Mouse (Mus musculus) midbrain, embryonic 14.5 days (tissue): Measurements from ENCODE around the gene Tkt. TPM values are rescaled to one million over a fixed set of nuclear protein-coding genes. Genes with fewer than 3 reads are reported as not detected.
"Not testable (repeated sequence)": the region's sequence is repeated elsewhere in the genome, so short reads cannot be mapped to it uniquely, and the experiment has no call there.

Experiments used
- ATAC-seq: fragments of 200-750 bp; cut with Nextera tagmentation; 2 replicates; pipeline ENCODE4 v1.8.0; 2017; ENCODE audit warnings: moderate number of reproducible peaks, moderate library complexity; ENCODE audit not compliant: low FRiP score, low TSS enrichment
- DNase-seq: peaks from one replicate; pipeline ENCODE4 v3.0.0-alpha.2; 2015
- H3K27ac ChIP-seq: fragments of 300-500 bp; sonication (generic); replicated peaks from 2 replicates; pipeline ENCODE4 v1.5.1; 2014; ENCODE audit warnings: mild to moderate bottlenecking, low read depth, low read length, moderate library complexity
- H3K27me3 ChIP-seq: fragments of 300-500 bp; sonication (generic); 2 replicates; pipeline ENCODE4 v1.6.1; 2014; ENCODE audit warnings: low read length, control low read depth, mixed read lengths; ENCODE audit not compliant: control insufficient read depth, insufficient read depth
- H3K36me3 ChIP-seq: fragments of 300-500 bp; sonication (generic); 2 replicates; pipeline ENCODE4 v1.6.1; 2014; ENCODE audit warnings: low read length, control low read depth; ENCODE audit not compliant: control insufficient read depth, insufficient read depth
- H3K4me1 ChIP-seq: fragments of 300-500 bp; sonication (generic); 2 replicates; pipeline ENCODE4 v1.6.1; 2014; ENCODE audit warnings: mild to moderate bottlenecking, antibody characterized with exemption, low read length, control low read depth; ENCODE audit not compliant: control insufficient read depth, insufficient read depth
- H3K4me2 ChIP-seq: fragments of 300-500 bp; sonication (generic); 2 replicates; pipeline ENCODE4 v1.6.1; 2014; ENCODE audit warnings: mild to moderate bottlenecking, low read length, moderate library complexity
- H3K4me3 ChIP-seq: fragments of 300-500 bp; sonication (generic); replicated peaks from 2 replicates; pipeline ENCODE4 v1.5.1; 2014; ENCODE audit warnings: low read depth, low read length
- H3K9ac ChIP-seq: fragments of 300-500 bp; sonication (generic); replicated peaks from 2 replicates; pipeline ENCODE4 v1.6.1; 2014; ENCODE audit warnings: mild to moderate bottlenecking, low read length, moderate library complexity
- H3K9me3 ChIP-seq: fragments of 300-500 bp; sonication (generic); 2 replicates; pipeline ENCODE4 v1.6.1; 2016; ENCODE audit warnings: low read length, control low read depth, mixed read lengths; ENCODE audit not compliant: control insufficient read depth
- WGBS: fragments of 180-500 bp; shearing (Covaris S2); extraction: QIAGEN DNeasy Blood & Tissue Kit; methylation state at CpG from one replicate; pipeline ENCODE4 v1.1.7; 2014; 5-methylcytosine and 5-hydroxymethylcytosine counted together
- polyA plus RNA-seq: library from polyadenylated mRNA; unstranded; fragments of >200 nt; fragmentation: Nextera tagmentation; extraction: Ambion mirVana; gene quantifications from 2 replicates; pipeline ENCODE4 v1.2.1, GENCODE M21; 2014

The Tkt gene
- polyA plus RNA-seq, 1 experiment from 2014 or later, result 94.2 TPM

- Histone ChIP-seq H3K36me3 (peaks cover 28% of the 10 kb centered on the region), H3K4me1 (no peaks in the 10 kb centered on the region), H3K27me3 (no peaks in the 10 kb centered on the region), H3K9ac (no peak overlapping the region), H3K4me3 (no peak overlapping the region), H3K27ac (no peak overlapping the region), H3K9me3 (no peaks in the 10 kb centered on the region), H3K4me2 (no peak overlapping the region)
- no peak for ATAC-seq
- no peak for DNase-seq
- WGBS, result 95% methylated on average over 12 of the region's 12 CpGs
Observed at GRCm38 (mm10) chr14:30529454-30529853, 18.7 kb upstream of the Tkt start.

GRCm38 (mm10) chr14:30530726-30531269 lies 17.4 kb upstream of the Tkt start:
- no peaks in the 10 kb centered on the region for H3K9me3 ChIP-seq
- no peaks in the 10 kb centered on the region for H3K4me1 ChIP-seq
- peaks cover 15% of the 10 kb centered on the region for H3K36me3 ChIP-seq
- ATAC-seq, result no peak
- H3K4me2 ChIP-seq, result no peak overlapping the region
- DNase-seq, result peak; percentile 44
- 53% methylated on average over 8 of the region's 8 CpGs for whole genome bisulfite sequencing
- H3K27me3 ChIP-seq, result no peaks in the 10 kb centered on the region
- H3K27ac ChIP-seq, result 0 out of 2 replicates have a peak overlapping the region, but pooled peaks have one; percentile 17
- H3K4me3 ChIP-seq, result no peak overlapping the region
- H3K9ac ChIP-seq, result no peak overlapping the region

GRCm38 (mm10) chr14:30531431-30531830 lies 16.7 kb upstream of the Tkt start:
- DNase-seq (no peak), ATAC-seq (no peak)
- 77% methylated on average over 5 of the region's 5 CpGs for WGBS
- H3K4me3 ChIP-seq, result no peak overlapping the region
- 0 out of 2 replicates have a peak overlapping the region, but pooled peaks have one; percentile 17 for H3K27ac ChIP-seq
- H3K36me3 ChIP-seq, result peaks cover 9% of the 10 kb centered on the region
- H3K4me2 ChIP-seq, result no peak overlapping the region
- H3K27me3 ChIP-seq, result no peaks in the 10 kb centered on the region
- H3K9me3 ChIP-seq, result no peaks in the 10 kb centered on the region
- H3K4me1 ChIP-seq, result no peaks in the 10 kb centered on the region
- no peak overlapping the region for H3K9ac ChIP-seq

- Histone ChIP-seq H3K9me3 (no peaks in the 10 kb centered on the region), H3K36me3 (peaks cover 8% of the 10 kb centered on the region), H3K9ac (no peak overlapping the region), H3K4me1 (no peaks in the 10 kb centered on the region), H3K27me3 (no peaks in the 10 kb centered on the region), H3K4me2 (no peak overlapping the region), H3K27ac (no peak overlapping the region), H3K4me3 (no peak overlapping the region)
- 91% methylated on average over 6 of the region's 6 CpGs for WGBS
- DNase-seq, result no peak
- no peak for ATAC-seq
Observed at GRCm38 (mm10) chr14:30531896-30532295, 16.3 kb upstream of the Tkt start.

GRCm38 (mm10) chr14:30533780-30534450 lies 14.2 kb upstream of the Tkt start:
- Histone ChIP-seq H3K9me3 (no peaks in the 10 kb centered on the region), H3K27me3 (no peaks in the 10 kb centered on the region), H3K36me3 (no peaks in the 10 kb centered on the region), H3K4me1 (no peaks in the 10 kb centered on the region), H3K4me2 (no peak overlapping the region), H3K9ac (no peak overlapping the region), H3K27ac (no peak overlapping the region), H3K4me3 (no peak overlapping the region)
- DNase-seq (no peak), ATAC-seq (no peak)
- WGBS, result 88% methylated on average over 6 of the region's 6 CpGs

- no peak for ATAC-seq
- Histone ChIP-seq H3K4me3 (no peak overlapping the region), H3K9me3 (no peaks in the 10 kb centered on the region), H3K27ac (no peak overlapping the region), H3K27me3 (no peaks in the 10 kb centered on the region), H3K9ac (no peak overlapping the region), H3K36me3 (no peaks in the 10 kb centered on the region), H3K4me2 (no peak overlapping the region), H3K4me1 (no peaks in the 10 kb centered on the region)
- WGBS, result 77% methylated on average over 10 of the region's 10 CpGs
- peak; percentile 57 for DNase-seq
Observed at GRCm38 (mm10) chr14:30541541-30541940, 6.6 kb upstream of the Tkt start.

- not testable (repeated sequence) for H3K9me3 ChIP-seq, H3K4me2 ChIP-seq, H3K9ac ChIP-seq, H3K27ac ChIP-seq, H3K4me3 ChIP-seq, ATAC-seq, H3K4me1 ChIP-seq, DNase-seq, H3K36me3 ChIP-seq, H3K27me3 ChIP-seq
- 92% methylated on average over 5 of the region's 5 CpGs for WGBS
Observed at GRCm38 (mm10) chr14:30543331-30543730, 4.8 kb upstream of the Tkt start.

- WGBS, result under 1% methylated on average over 69 of the region's 69 CpGs
- Histone ChIP-seq H3K36me3 (no peaks in the 10 kb centered on the region), H3K9ac (peak overlapping the region; percentile 93), H3K4me1 (peaks cover 31% of the 10 kb centered on the region), H3K9me3 (no peaks in the 10 kb centered on the region), H3K27ac (peak overlapping the region; percentile 93), H3K4me2 (peak overlapping the region; percentile 90), H3K27me3 (no peaks in the 10 kb centered on the region), H3K4me3 (peak overlapping the region; percentile 80)
- ATAC-seq (peak; percentile 94), DNase-seq (peak; percentile 96)
Observed at GRCm38 (mm10) chr14:30548965-30549776, 1.0 kb downstream of the Tkt start.
